Mouse (Mus musculus) ovary, adult 18-20 months (tissue): ENCODE measurements at regions not wholly inside any gene's neighbourhood (a gene's known extent, or its start where the extent isn't known, plus 50 kb on each side); places are given as distances from the start of the nearest gene placed in this dataset.

ENCODE experiments used
- DNase-seq: peaks from one replicate; pipeline ENCODE4 v3.0.0; 2022; ENCODE audit warnings: low spot score, mixed read lengths

- DNase-seq = no peak
Observed at GRCm38 (mm10) chr1:64198781-64199180, 76.7 kb upstream of the Klf7 start.

DNA sequence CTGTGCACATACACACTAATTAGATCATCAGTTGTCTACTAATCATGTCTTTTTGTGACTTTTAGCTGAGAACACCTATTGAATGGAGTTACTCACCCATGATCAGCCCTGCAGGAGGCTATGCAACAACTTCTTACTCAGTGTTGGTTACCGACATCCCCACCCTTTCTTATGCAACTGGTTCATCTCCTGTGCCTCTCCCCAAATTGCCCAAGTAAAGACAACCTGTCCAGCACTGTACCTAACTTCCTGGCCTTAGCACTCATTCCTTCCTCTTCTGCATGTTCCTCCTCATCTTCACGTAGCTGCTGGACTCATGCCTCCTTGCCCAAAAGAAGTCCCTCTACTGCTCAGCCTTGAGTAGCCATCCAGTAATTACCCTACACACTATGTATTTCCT lies 76.2 kb upstream of the Klf7 start:
- DNase-seq = no peak

GRCm38 (mm10) chr1:64195970-64196491 lies 73.9 kb upstream of the Klf7 start:
- no peak for DNase-seq

GRCm38 (mm10) chr1:64195294-64195693 lies 73.2 kb upstream of the Klf7 start:
- no peak for DNase-seq

- no peak for DNase-seq
Observed at GRCm38 (mm10) chr1:64193150-64193838, 71.2 kb upstream of the Klf7 start.

- DNase-seq = no peak
Observed at GRCm38 (mm10) chr1:64192736-64193135, 70.7 kb upstream of the Klf7 start.

- DNase-seq = no peak
Observed at GRCm38 (mm10) chr1:64191242-64192220, 69.4 kb upstream of the Klf7 start.

- no peak for DNase-seq
Observed at GRCm38 (mm10) chr1:64190705-64191104, 68.6 kb upstream of the Klf7 start.

DNA sequence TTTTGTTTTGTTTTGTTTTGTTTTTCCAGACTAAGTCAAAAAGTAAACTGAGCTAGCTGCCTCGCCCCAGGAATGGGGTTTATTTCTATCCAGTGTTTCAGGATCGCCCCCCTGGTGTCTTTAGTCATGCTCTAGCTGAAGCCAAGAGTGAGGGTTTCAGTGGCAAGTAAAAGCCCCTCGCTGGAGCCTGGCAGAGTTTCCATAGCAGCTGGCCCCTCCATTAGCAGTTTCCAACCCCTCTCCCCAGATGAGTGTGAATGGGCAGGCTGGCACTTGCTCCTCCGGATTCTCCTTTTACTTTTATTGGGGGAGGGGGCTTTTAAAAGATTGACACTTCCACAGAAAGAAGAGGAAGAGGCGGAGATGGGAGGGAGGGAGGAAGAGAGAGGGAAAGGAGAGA lies 68.0 kb upstream of the Klf7 start:
- no peak for DNase-seq

DNA sequence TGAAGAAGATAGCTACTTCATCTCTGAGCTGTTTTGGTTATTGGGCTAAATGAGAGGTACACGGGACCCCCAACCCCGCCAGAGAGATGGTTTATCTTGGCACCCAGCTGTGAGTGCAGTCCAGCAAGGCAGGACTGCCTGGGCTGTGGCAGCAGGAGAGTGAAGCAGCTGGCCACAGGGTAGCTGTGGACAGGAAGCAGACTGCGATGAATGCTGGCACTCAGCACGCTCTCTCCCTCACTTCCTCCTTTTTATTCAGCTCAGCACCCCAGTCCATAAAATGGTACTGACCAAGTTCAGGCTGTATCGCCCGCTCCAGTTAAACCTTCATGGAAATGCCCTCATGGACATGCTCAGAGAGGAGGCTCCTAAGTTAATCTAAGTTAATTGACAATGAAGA lies 67.4 kb upstream of the Klf7 start:
- no peak for DNase-seq

DNA sequence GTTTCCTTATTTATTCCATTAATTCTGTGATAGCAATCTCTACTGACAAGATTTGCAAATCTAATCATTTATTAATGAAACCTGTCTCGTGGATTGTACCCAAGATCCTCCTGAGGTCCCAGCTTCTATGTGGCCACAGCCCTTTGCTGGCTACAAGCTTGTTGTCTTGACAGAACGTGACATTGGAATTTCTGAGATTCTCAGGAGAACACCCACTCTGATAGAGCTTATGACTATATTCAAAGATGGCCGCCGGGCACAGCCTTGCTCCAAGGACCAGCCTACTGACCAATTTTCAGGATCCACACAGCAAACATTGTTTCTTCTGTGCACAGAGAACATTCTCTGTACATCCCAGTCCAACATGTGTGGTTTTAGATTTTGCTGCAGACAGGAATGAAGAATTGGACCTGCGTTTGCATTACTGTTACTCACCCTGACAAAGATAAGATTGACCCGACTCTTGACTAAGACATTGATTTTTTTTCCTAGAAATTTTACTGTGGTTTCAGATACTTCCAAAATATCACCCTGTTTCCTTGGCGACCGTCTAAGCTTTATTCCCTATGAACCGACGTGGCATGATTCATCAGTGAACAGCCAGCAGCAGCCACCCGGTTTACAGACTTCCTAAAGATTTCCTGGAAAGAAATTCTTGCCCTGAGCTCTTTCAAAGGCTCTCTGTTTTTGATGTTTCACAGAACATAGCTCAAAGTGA lies 65.9 kb upstream of the Klf7 start:
- DNase-seq = no peak

GRCm38 (mm10) chr1:64173708-64174107 lies 51.6 kb upstream of the Klf7 start:
- no peak for DNase-seq

- no peak for DNase-seq
Observed at GRCm38 (mm10) chr1:64172122-64172521, 50.0 kb upstream of the Klf7 start.
